Mouse (Mus musculus): Measurements from ENCODE around the gene Ppp1r15b.

DNA sequence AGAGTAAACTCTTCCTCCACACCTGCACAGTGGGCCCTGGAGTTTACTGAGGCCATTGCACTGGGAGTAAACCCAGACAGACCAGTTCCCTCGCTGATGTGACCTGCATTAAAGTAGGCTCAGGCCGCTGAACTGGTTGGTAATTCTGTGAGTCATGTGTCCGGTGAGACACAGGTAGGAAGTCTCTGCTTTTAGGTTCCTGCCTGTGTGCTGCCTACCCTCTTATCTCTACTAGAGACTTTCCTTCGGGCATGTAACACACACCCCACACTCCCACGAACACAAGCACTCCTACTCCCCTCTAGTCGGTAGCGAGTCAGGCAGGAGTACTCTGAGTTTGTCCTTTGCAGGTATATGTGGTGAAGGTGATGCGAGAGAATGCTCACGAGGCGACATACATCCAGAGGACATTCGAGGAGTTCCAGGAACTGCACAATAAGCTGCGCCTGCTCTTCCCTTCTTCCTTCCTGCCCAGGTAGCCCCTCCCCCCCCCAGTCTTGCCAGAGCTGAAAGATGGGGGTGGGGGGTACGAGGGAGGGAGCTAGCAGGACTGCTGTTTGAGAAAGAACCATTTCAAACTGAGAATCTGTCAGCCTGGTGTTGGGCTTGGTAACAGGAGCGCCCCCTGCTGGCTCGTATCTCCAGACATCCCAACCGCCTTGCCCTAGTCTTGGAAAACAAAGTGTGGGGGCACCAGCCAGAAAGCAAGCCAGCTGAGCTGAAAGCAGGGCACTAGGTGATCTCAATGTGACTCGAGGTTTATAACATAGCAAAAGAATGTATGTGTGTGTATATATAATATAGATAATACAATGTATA is 29.8 kb upstream of the Ppp1r15b start:
- TF ChIP-seq POLR2A (IDR thresholded peaks at IDR 0.05; ENCODE audit: borderline replicate concordance, low read depth, low read length) (no peak), CTCF (IDR thresholded peaks at IDR 0.05; ENCODE audit: low read depth, low read length) (peak; percentile 88)
